In genomic region chr6:115773966-115774413, GRCm38 (mm10) we compare ENCODE assay signal across 8 mouse cellular contexts. TPM values are rescaled to one million over a fixed set of nuclear protein-coding genes. Genes with fewer than 3 reads are reported as not detected.
DNase-seq lines count a peak whose midpoint lies in the region; ATAC-seq lines count a peak whose summit lies in the region.

No protein-coding gene starts in this region.

- peaks cover 23% of the 10 kb centered on the region for H3K4me1 ChIP-seq in forebrain, embryonic 12.5 days
- peaks cover 20% of the 10 kb centered on the region for H3K4me1 ChIP-seq in intestine, embryonic 16.5 days (ENCODE audit: control insufficient read depth, insufficient read depth, low read length)
- peaks cover 70% of the 10 kb centered on the region for H3K4me1 ChIP-seq in megakaryocyte, embryonic 14.5 days

- peak overlapping the region; percentile 78 for H3K4me2 ChIP-seq in forebrain, embryonic 12.5 days
- H3K4me2 ChIP-seq in intestine, embryonic 16.5 days (ENCODE audit: low read depth, low read length), result peak overlapping the region; percentile 93

- peak overlapping the region; percentile 47 for H3K9ac ChIP-seq in forebrain, embryonic 12.5 days
- peak overlapping the region; percentile 62 for H3K9ac ChIP-seq in intestine, embryonic 16.5 days (ENCODE audit: low read depth, low read length)

- peak; percentile 90 for ATAC-seq in forebrain, embryonic 12.5 days (ENCODE audit: low FRiP score)
- ATAC-seq in intestine, embryonic 16.5 days, result peak; percentile 74
- no peak for ATAC-seq in megakaryocyte-erythroid progenitor cell, adult 5-6 weeks (replicated peaks; ENCODE audit: low FRiP score, low TSS enrichment, poor library complexity, severe bottlenecking)

- H3K36me3 ChIP-seq in forebrain, embryonic 12.5 days (replicated peaks), result peaks cover 8% of the 10 kb centered on the region
- H3K36me3 ChIP-seq in intestine, embryonic 16.5 days (ENCODE audit: control insufficient read depth, insufficient read depth, low read length), result no peaks in the 10 kb centered on the region
- peaks cover 8% of the 10 kb centered on the region for H3K36me3 ChIP-seq in megakaryocyte, embryonic 14.5 days (replicated peaks; ENCODE audit: low read length)

- 1% methylated on average over 14 of the region's 14 CpGs for WGBS in forebrain, embryonic 12.5 days
- WGBS in intestine, embryonic 16.5 days, result 2% methylated on average over 14 of the region's 14 CpGs

- H3K27me3 ChIP-seq in forebrain, embryonic 12.5 days, result no peaks in the 10 kb centered on the region
- H3K27me3 ChIP-seq in intestine, embryonic 16.5 days (replicated peaks; ENCODE audit: control insufficient read depth, insufficient read depth, low read length), result no peaks in the 10 kb centered on the region
- H3K27me3 ChIP-seq in megakaryocyte, embryonic 14.5 days (replicated peaks), result no peaks in the 10 kb centered on the region

- H3K9me3 ChIP-seq in forebrain, embryonic 12.5 days, result no peaks in the 10 kb centered on the region
- no peaks in the 10 kb centered on the region for H3K9me3 ChIP-seq in intestine, embryonic 16.5 days (ENCODE audit: control insufficient read depth, low read length)
- H3K9me3 ChIP-seq in megakaryocyte, embryonic 14.5 days, result no peaks in the 10 kb centered on the region

- peak overlapping the region; percentile 74 for H3K27ac ChIP-seq in forebrain, embryonic 12.5 days
- H3K27ac ChIP-seq in intestine, embryonic 16.5 days (ENCODE audit: low read length), result no peak overlapping the region

- DNase-seq in kidney, adult 18-20 months, result peak; percentile 18
- DNase-seq in kidney, adult 11 months, result no peak
- peak; percentile 17 for DNase-seq in T-cell, adult 2 months (ENCODE audit: low spot score)
- DNase-seq in testis, postnatal 14 days (ENCODE audit: low spot score), result peak; percentile 42

- peak overlapping the region; percentile 68 for H3K4me3 ChIP-seq in forebrain, embryonic 12.5 days (replicated peaks)
- H3K4me3 ChIP-seq in intestine, embryonic 16.5 days (ENCODE audit: low read length), result peak overlapping the region; percentile 74
- H3K4me3 ChIP-seq in megakaryocyte, embryonic 14.5 days (replicated peaks), result peak overlapping the region; percentile 95

RNA-seq across cellular contexts. Expression of gene Cand2, which starts 0.3 kb away (rescaled TPM):
- 40.8 and 43.1 TPM in 2 replicates for polyA plus RNA-seq in forebrain, embryonic 12.5 days (2016; fragmentation: Nextera tagmentation; extraction: Ambion mirVana)
- 12.6 and 13.3 TPM in 2 replicates for polyA plus RNA-seq in intestine, embryonic 16.5 days (2015; fragmentation: Nextera tagmentation; extraction: Ambion mirVana)
- polyA plus RNA-seq in megakaryocyte, embryonic 14.5 days (2012; ENCODE audit: insufficient read depth, low replicate concordance), result 7.0 and 7.1 TPM in 2 replicates
- total RNA-seq in megakaryocyte-erythroid progenitor cell, adult 5-6 weeks (2014; fragmentation: Nextera tagmentation), result 0.54 and 2.1 TPM in 2 replicates
- 0.72 and 0.89 TPM in 2 replicates for total RNA-seq in megakaryocyte-erythroid progenitor cell, adult 5-6 weeks (2017)

RNA-seq across cellular contexts. Expression of gene Tmem40, which starts 11.8 kb away (rescaled TPM):
- 0.87 and 1.1 TPM in 2 replicates for polyA plus RNA-seq in forebrain, embryonic 12.5 days (2016; fragmentation: Nextera tagmentation; extraction: Ambion mirVana)
- 0.70 and 1.5 TPM in 2 replicates for polyA plus RNA-seq in intestine, embryonic 16.5 days (2015; fragmentation: Nextera tagmentation; extraction: Ambion mirVana)
- 650 and 2,177 TPM in 2 replicates for polyA plus RNA-seq in megakaryocyte, embryonic 14.5 days (2012; ENCODE audit: insufficient read depth, low replicate concordance)
- 27.1 and 36.9 TPM in 2 replicates for total RNA-seq in megakaryocyte-erythroid progenitor cell, adult 5-6 weeks (2014; fragmentation: Nextera tagmentation)
- 24.0 and 36.5 TPM in 2 replicates for total RNA-seq in megakaryocyte-erythroid progenitor cell, adult 5-6 weeks (2017)

RNA-seq across cellular contexts. Expression of gene Rpl32, which starts 34.6 kb away (rescaled TPM):
- polyA plus RNA-seq in forebrain, embryonic 12.5 days (2016; fragmentation: Nextera tagmentation; extraction: Ambion mirVana), result 1,718 and 1,828 TPM in 2 replicates
- 1,840 and 1,978 TPM in 2 replicates for polyA plus RNA-seq in intestine, embryonic 16.5 days (2015; fragmentation: Nextera tagmentation; extraction: Ambion mirVana)
- 500 and 629 TPM in 2 replicates for polyA plus RNA-seq in megakaryocyte, embryonic 14.5 days (2012; ENCODE audit: insufficient read depth, low replicate concordance)
- total RNA-seq in megakaryocyte-erythroid progenitor cell, adult 5-6 weeks (2014; fragmentation: Nextera tagmentation), result 5,043 and 6,230 TPM in 2 replicates
- 5,746 and 6,785 TPM in 2 replicates for total RNA-seq in megakaryocyte-erythroid progenitor cell, adult 5-6 weeks (2017)

Comparison
In these comparisons a context has a peak if more than half of its experiments do, and no peak if none do; other contexts are left out.
1. RNA of gene Tmem40, which starts 11.8 kb away (polyA plus RNA-seq): 650 to 2,177 TPM in megakaryocyte, embryonic 14.5 days; 0.70 to 1.5 TPM in intestine, embryonic 16.5 days and 0.87 to 1.1 TPM in forebrain, embryonic 12.5 days; every median in the first group is over 100 times any median in the second.
2. Peak in every context shown above with its lines, with median percentiles within 50 percentile points of each other: H3K4me3 ChIP-seq.